Mouse (Mus musculus) splenic B cell, adult 2 months (primary cell): ENCODE data around the gene Slc51b.

Experiments
- DNase-seq: peaks from one replicate; pipeline ENCODE4 v3.0.0-alpha.2; 2011; ENCODE audit warnings: low read depth, low spot score
- H3K27me3 ChIP-seq: 2 replicates; pipeline ENCODE4 v1.6.1; 2012; ENCODE audit warnings: mild to moderate bottlenecking, low read length, moderate library complexity, mixed read lengths; ENCODE audit not compliant: control insufficient read depth, poor library complexity, insufficient read depth, severe bottlenecking
- H3K36me3 ChIP-seq: 2 replicates; pipeline ENCODE4 v1.6.1; 2012; ENCODE audit warnings: mild to moderate bottlenecking, low read length, moderate library complexity, mixed read lengths; ENCODE audit not compliant: control insufficient read depth, poor library complexity, insufficient read depth, severe bottlenecking

Slc51b gene

GRCm38 (mm10) chr9:65430401-65430800 is 7.6 kb upstream of the Slc51b start:
- no peaks in the 10 kb centered on the region for H3K36me3 ChIP-seq
- no peak for DNase-seq
- H3K27me3 ChIP-seq: no peaks in the 10 kb centered on the region

GRCm38 (mm10) chr9:65428003-65428402 is 5.2 kb upstream of the Slc51b start:
- no peak for DNase-seq
- Histone ChIP-seq H3K36me3 (no peaks in the 10 kb centered on the region), H3K27me3 (no peaks in the 10 kb centered on the region)

- DNase-seq: no peak
- Histone ChIP-seq H3K36me3 (no peaks in the 10 kb centered on the region), H3K27me3 (no peaks in the 10 kb centered on the region)
Observed at GRCm38 (mm10) chr9:65427511-65427910, 4.8 kb upstream of the Slc51b start.

- no peaks in the 10 kb centered on the region for H3K27me3 ChIP-seq
- H3K36me3 ChIP-seq: no peaks in the 10 kb centered on the region
- DNase-seq: peak; percentile 22
Observed at GRCm38 (mm10) chr9:65424393-65424792, 1.6 kb upstream of the Slc51b start.

- DNase-seq: no peak
- no peaks in the 10 kb centered on the region for H3K36me3 ChIP-seq
- no peaks in the 10 kb centered on the region for H3K27me3 ChIP-seq
Observed at GRCm38 (mm10) chr9:65419633-65420032, 3.1 kb downstream of the Slc51b start.

DNA sequence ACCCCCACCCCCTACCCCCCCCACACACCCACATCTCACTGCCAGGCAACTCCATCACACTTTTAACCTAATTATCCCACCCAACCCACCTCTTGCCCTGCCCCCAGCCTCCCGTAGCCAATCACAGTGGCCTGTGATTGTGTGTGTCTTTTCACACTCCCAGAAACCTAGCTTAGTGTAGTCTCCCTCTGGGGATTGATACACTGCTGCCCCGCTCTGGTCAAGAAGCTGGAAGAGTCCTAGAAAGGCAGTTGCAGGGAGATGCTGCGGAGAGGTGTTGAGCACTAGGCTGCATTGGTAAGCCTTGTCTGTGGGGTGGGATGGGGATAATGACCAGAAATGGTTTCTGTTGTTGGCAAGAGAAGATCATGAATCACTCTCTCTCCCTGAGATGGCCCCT is 5.0 kb downstream of the Slc51b start:
- no peaks in the 10 kb centered on the region for H3K36me3 ChIP-seq
- H3K27me3 ChIP-seq: no peaks in the 10 kb centered on the region
- DNase-seq: no peak

DNA sequence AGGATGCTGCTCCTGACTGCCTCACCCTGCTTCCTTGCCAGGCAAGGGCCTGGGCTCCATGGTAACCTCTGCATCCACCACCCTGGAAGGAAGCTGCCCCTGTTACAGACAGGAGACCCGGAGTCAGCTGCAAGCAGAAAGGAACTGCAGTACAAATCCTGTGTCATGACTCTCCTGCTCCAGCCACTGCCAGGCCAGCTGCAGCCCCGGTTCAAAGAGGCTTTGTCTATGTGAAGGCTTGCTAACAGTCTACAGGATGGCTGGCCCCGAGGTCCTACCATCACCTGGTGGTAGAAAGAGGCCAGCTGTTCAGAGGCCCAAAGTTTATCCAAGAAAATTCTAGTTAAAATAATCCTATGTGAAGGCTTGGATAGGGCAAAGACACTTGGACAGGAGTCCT is 11.4 kb downstream of the Slc51b start:
- H3K36me3 ChIP-seq: no peaks in the 10 kb centered on the region
- H3K27me3 ChIP-seq: no peaks in the 10 kb centered on the region
- no peak for DNase-seq

DNA sequence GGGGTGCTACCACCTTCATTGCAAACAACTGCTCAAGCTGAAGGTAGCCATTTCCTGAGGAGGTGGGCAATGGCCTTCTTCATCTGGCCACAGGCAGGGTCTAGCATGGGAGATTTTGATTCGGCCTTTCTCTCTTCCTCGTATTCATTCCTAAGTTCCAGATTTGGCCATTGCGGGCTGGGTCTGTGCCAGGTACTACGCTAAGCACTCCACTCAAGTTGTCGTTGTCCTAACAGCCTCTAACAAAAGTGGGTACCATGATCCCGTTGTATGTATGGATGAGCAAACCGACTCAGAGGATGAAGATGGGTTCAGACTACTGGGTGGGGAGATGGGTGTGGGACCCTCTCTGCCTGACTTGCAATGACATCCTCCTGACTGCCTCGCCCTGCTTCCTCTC is 12.4 kb downstream of the Slc51b start:
- Histone ChIP-seq H3K36me3 (no peaks in the 10 kb centered on the region), H3K27me3 (no peaks in the 10 kb centered on the region)
- DNase-seq: no peak

DNA sequence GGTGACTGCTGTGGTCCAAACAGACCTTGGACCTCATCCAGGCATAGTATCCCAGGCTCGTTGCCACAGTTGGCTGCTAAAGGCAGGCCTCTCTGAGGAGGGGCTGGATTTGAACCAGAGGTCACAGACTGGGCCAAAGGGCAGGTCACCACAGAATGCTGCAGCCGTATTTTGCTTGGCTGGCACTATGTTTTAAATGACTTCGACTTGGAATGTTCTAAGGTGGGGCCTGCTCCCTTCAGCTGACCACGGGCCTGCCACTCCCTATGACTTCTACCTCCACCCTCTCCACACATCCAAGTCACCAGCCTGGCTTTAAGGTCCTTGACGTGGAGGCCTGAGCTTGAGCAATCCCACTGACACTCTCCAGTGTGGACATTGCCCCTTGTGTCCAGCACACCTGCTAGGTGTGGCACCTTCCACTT is 13.9 kb downstream of the Slc51b start:
- no peak for DNase-seq
- Histone ChIP-seq H3K27me3 (no peaks in the 10 kb centered on the region), H3K36me3 (no peaks in the 10 kb centered on the region)

DNA sequence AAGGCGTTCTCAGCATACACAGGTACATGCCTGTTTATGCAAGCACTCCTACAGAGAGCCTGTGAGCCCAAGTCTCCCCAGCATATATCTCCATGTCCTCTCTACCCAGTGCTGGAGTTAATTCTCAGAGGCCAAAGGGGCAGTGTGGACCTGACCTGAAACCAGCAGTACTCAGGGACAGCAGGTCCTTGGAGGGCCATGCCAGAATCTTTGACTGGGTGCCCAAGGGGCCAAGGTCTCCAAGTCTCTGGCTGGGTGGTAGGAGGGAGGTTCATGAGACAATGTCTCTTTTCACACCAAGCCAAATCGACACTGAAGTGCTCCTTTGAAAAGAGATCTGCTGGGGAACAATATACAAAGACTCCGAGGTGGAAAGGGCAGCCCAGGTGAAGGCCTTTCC is 14.9 kb downstream of the Slc51b start:
- Histone ChIP-seq H3K27me3 (no peaks in the 10 kb centered on the region), H3K36me3 (no peaks in the 10 kb centered on the region)
- DNase-seq: no peak

- no peak for DNase-seq
- no peaks in the 10 kb centered on the region for H3K36me3 ChIP-seq
- H3K27me3 ChIP-seq: no peaks in the 10 kb centered on the region
Observed at GRCm38 (mm10) chr9:65407327-65407726, 15.4 kb downstream of the Slc51b start.

DNA sequence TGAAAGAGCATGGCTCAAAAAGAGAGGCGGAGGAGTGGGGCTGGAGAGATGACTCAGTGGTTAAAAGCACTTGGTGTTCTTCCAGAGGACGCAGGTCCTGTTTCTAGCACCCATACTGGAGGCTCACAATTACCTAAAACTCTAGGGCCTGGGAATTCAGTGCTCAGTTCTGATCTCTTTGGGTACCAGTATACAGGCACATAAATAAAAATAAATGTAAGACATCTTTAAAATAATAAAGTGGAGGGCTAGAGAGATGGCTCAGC is 17.6 kb downstream of the Slc51b start:
- Histone ChIP-seq H3K36me3 (no peaks in the 10 kb centered on the region), H3K27me3 (no peaks in the 10 kb centered on the region)
- DNase-seq: no peak

DNA sequence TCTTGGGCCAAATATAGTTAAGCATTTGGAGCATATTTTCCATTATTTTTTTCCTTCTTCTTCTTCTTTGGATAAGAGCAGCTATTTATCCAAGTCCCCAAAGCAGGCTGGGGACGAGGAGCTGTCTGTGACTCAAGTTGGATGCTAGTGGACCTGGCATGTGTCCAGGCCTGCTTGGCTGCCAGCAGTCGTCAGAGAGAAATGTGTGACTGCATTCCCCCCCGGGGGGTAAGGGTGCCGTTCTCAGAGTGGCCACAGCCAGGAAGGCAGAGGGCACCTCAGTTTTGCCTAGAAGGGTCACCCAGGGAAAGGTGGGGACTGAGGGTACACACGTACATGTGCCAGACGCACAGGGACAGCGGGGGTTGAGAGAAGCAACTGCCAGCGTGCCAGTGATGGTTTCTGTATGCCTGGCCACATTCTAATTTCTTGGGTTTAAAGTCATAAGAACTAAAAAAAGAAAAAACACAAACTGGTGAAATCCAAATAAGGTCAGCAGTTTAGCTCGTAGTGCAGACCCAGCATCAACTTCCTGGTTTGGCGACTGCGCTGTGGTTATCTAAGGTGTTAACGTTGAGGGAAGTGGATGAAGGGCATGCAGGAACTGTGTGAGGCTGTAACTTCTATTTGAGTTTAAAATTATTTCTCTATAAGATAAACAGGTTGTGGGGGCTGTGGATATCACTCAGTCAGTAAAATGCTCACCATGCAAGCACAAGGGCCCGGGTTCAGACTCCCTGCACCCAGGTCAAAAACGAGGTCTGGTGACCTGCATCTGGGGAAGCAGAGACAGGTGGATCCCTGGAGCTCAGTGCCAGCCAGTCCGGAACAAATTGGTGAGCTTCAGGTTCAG is 18.2 kb downstream of the Slc51b start:
- no peaks in the 10 kb centered on the region for H3K36me3 ChIP-seq
- DNase-seq: no peak

GRCm38 (mm10) chr9:65399934-65400333 is 22.8 kb downstream of the Slc51b start:
- Histone ChIP-seq H3K36me3 (no peaks in the 10 kb centered on the region), H3K27me3 (no peaks in the 10 kb centered on the region)
- no peak for DNase-seq

More for the DNA sequence above, 18.2 kb downstream of the Slc51b start:
- H3K27me3 ChIP-seq: no peaks in the 10 kb centered on the region

DNA sequence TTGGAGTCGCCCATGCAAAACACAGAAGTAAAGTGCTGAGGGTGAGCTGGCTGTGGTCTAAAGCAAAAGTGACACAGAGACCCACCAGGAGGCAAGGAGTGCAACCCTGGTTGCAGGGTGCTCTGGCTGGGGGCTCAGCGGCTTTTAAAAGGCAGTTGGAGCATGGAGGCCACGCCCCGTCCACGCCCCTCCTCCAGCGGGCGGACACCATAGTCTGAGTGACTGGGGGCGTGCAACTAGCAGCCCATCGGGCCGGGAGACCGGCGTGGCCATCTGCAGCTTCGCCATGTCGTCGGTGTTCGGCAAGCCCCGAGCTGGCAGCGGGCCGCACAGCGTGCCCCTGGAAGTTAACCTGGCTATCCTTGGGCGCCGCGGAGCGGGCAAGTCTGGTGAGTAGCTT is 24.5 kb downstream of the Slc51b start, which contains the start of gene Rasl12:
Gene Rasl12, plus strand, starts transcription at position 228 of the 400 bp plus-strand sequence.
- peak; percentile 50 for DNase-seq
- no peaks in the 10 kb centered on the region for H3K27me3 ChIP-seq

DNA sequence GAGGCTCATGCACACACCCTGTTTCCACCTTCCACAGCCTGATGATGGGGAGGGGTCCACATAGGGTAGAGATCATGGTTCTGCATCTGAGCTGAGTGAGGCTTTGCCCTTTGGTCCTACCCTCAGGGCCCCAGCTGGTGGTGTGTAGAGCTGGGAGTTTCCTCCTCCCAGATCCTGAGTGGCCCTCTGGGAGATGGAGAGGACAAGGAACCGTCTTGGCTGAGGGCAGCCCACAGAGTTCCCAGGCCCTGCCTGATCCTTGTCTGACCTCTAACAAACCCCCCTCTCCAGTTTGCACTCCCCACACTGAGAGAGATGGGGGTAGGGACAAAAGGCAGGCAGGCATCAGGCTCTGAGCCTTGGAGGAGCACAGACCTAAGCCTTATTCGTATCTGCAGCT is 28.4 kb downstream of the Slc51b start:
- H3K27me3 ChIP-seq: no peaks in the 10 kb centered on the region
- H3K36me3 ChIP-seq: no peaks in the 10 kb centered on the region
- DNase-seq: no peak

More for the DNA sequence above, 24.5 kb downstream of the Slc51b start, which contains the start of gene Rasl12:
- no peaks in the 10 kb centered on the region for H3K36me3 ChIP-seq
